Mouse (Mus musculus): Measurements from ENCODE around the gene Map6. TPM values are rescaled to one million over a fixed set of nuclear protein-coding genes. Genes with fewer than 3 reads are reported as not detected.

The Map6 gene
- polyA plus RNA-seq, 1 experiment from 2014 or later = 10.2 TPM

- Histone ChIP-seq H3K27me3 (replicated peaks; ENCODE audit: control insufficient read depth, insufficient read depth, low read length) (no peaks in the 10 kb centered on the region), H3K4me3 (ENCODE audit: low read depth, low read length) (peak overlapping the region; percentile 7), H3K4me1 (ENCODE audit: control insufficient read depth, insufficient read depth, low read length) (peaks cover 48% of the 10 kb centered on the region), H3K9me3 (ENCODE audit: control insufficient read depth, low read length) (no peaks in the 10 kb centered on the region), H3K36me3 (ENCODE audit: control insufficient read depth, insufficient read depth, low read length) (no peaks in the 10 kb centered on the region), H3K27ac (replicated peaks; ENCODE audit: low read depth, low read length) (peak overlapping the region; percentile 96), H3K9ac (ENCODE audit: low read depth, low read length) (peak overlapping the region; percentile 54), H3K4me2 (ENCODE audit: low read depth, low read length) (peak overlapping the region; percentile 47)
- 24% methylated on average over 8 of the region's 9 CpGs for WGBS
- DNase-seq (ENCODE audit: low spot score) = peak; percentile 80
- no peak for ATAC-seq (ENCODE audit: low read depth)
These were observed 89.1 kb downstream of the Map6 start for GRCm38 (mm10) chr7:99356244-99356930.

DNA sequence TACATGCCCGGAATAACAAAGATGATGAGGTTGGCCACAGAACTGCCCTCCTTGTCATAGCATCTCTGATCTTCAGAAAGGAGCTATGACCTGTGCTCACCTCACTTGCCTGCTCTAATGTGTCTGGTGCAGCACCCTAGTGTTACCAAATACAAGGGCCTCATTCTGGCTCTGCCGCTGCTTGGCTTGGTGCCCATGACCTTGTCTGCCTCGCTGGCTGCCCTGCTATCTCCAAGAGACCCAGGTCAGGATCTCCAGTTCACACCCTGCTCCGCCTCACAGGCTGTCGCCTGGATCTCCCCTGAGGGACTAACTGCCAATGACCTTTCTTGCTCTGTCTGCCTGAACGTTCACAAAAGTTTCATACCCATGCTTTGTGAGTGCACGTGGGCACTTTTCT, 90.0 kb downstream of the Map6 start:
- WGBS = 56% methylated on average over 7 of the region's 7 CpGs
- H3K27ac ChIP-seq (replicated peaks; ENCODE audit: low read depth, low read length) = peak overlapping the region; percentile 96
- H3K4me3 ChIP-seq (ENCODE audit: low read depth, low read length) = no peak overlapping the region
- H3K36me3 ChIP-seq (ENCODE audit: control insufficient read depth, insufficient read depth, low read length) = no peaks in the 10 kb centered on the region
- peak overlapping the region; percentile 47 for H3K4me2 ChIP-seq (ENCODE audit: low read depth, low read length)
- H3K27me3 ChIP-seq (replicated peaks; ENCODE audit: control insufficient read depth, insufficient read depth, low read length) = no peaks in the 10 kb centered on the region
- peak overlapping the region; percentile 23; the same call in 1 of the 2 replicates for H3K9ac ChIP-seq (ENCODE audit: low read depth, low read length)
- DNase-seq (ENCODE audit: low spot score) (no peak), ATAC-seq (ENCODE audit: low read depth) (no peak)
- H3K9me3 ChIP-seq (ENCODE audit: control insufficient read depth, low read length) = no peaks in the 10 kb centered on the region
- peaks cover 49% of the 10 kb centered on the region for H3K4me1 ChIP-seq (ENCODE audit: control insufficient read depth, insufficient read depth, low read length)

GRCm38 (mm10) chr7:99358371-99358770, 91.1 kb downstream of the Map6 start:
- Histone ChIP-seq H3K36me3 (ENCODE audit: control insufficient read depth, insufficient read depth, low read length) (no peaks in the 10 kb centered on the region), H3K4me1 (ENCODE audit: control insufficient read depth, insufficient read depth, low read length) (peaks cover 47% of the 10 kb centered on the region), H3K4me3 (ENCODE audit: low read depth, low read length) (no peak overlapping the region), H3K4me2 (ENCODE audit: low read depth, low read length) (no peak overlapping the region), H3K27me3 (replicated peaks; ENCODE audit: control insufficient read depth, insufficient read depth, low read length) (no peaks in the 10 kb centered on the region), H3K9me3 (ENCODE audit: control insufficient read depth, low read length) (no peaks in the 10 kb centered on the region), H3K9ac (ENCODE audit: low read depth, low read length) (no peak overlapping the region), H3K27ac (replicated peaks; ENCODE audit: low read depth, low read length) (no peak overlapping the region)
- 80% methylated on average over 8 of the region's 8 CpGs for WGBS
- no peak for DNase-seq (ENCODE audit: low spot score)
- no peak for ATAC-seq (ENCODE audit: low read depth)

DNA sequence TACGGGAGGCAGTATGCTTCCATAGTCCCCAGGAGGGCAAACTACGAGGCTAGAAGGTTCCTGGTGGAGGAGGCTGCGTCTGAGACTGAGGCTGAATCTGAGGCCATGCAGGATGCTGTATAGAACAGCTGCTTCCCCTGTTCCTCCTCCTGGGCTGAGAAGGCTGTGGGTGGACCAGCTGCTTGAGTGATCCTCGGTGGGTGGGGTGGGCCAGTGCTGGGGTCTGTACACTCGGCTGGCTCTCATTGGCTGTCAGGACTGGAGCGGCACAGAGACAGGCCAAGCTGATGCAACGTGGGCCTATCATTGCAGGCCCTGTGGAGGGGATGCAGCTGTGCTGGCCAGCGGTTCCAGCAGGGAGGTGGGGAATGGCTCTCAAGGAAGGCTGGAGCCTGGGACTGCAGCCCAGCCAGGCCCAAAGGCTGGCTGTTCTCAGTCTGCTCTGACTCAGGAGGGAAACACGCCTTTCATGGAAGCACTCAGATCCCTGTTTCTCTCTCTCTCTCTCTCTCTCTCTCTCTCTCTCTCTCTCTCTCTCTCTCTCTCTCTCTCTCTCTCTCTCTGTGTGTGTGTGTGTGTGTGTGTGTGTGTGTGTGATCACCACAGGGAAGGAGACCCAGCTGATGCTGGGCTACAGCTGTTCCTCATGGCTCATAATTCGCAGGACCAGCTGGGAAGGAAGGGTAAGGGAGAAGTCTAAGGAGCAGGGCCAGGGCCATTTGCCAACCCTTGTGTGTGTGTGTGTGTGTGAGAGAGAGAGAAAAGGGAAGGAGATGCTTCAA, 93.0 kb downstream of the Map6 start:
- WGBS = 3% methylated on average over 7 of the region's 10 CpGs
- H3K27ac ChIP-seq (replicated peaks; ENCODE audit: low read depth, low read length) = peak overlapping the region; percentile 97
- ATAC-seq (ENCODE audit: low read depth) (peak; percentile 99), DNase-seq (ENCODE audit: low spot score) (peak; percentile 99)
- peak overlapping the region; percentile 47 for H3K4me2 ChIP-seq (ENCODE audit: low read depth, low read length)
- no peaks in the 10 kb centered on the region for H3K27me3 ChIP-seq (replicated peaks; ENCODE audit: control insufficient read depth, insufficient read depth, low read length)
- no peaks in the 10 kb centered on the region for H3K36me3 ChIP-seq (ENCODE audit: control insufficient read depth, insufficient read depth, low read length)
- H3K9ac ChIP-seq (ENCODE audit: low read depth, low read length) = peak overlapping the region; percentile 56
- peaks cover 37% of the 10 kb centered on the region for H3K4me1 ChIP-seq (ENCODE audit: control insufficient read depth, insufficient read depth, low read length)
- H3K9me3 ChIP-seq (ENCODE audit: control insufficient read depth, low read length) = no peaks in the 10 kb centered on the region
- peak overlapping the region; percentile 14; the same call in 1 of the 2 replicates for H3K4me3 ChIP-seq (ENCODE audit: low read depth, low read length)

- Histone ChIP-seq H3K4me2 (ENCODE audit: low read depth, low read length) (peak overlapping the region; percentile 47), H3K9ac (ENCODE audit: low read depth, low read length) (peak overlapping the region; percentile 56), H3K9me3 (ENCODE audit: control insufficient read depth, low read length) (no peaks in the 10 kb centered on the region), H3K4me1 (ENCODE audit: control insufficient read depth, insufficient read depth, low read length) (peaks cover 33% of the 10 kb centered on the region), H3K4me3 (ENCODE audit: low read depth, low read length) (peak overlapping the region; percentile 14; the same call in 1 of the 2 replicates), H3K36me3 (ENCODE audit: control insufficient read depth, insufficient read depth, low read length) (no peaks in the 10 kb centered on the region), H3K27ac (replicated peaks; ENCODE audit: low read depth, low read length) (peak overlapping the region; percentile 97), H3K27me3 (replicated peaks; ENCODE audit: control insufficient read depth, insufficient read depth, low read length) (no peaks in the 10 kb centered on the region)
- 11% methylated on average over 8 of the region's 8 CpGs for WGBS
- DNase-seq (ENCODE audit: low spot score) (no peak), ATAC-seq (ENCODE audit: low read depth) (no peak)
These were observed 93.7 kb downstream of the Map6 start for GRCm38 (mm10) chr7:99360803-99361414.

DNA sequence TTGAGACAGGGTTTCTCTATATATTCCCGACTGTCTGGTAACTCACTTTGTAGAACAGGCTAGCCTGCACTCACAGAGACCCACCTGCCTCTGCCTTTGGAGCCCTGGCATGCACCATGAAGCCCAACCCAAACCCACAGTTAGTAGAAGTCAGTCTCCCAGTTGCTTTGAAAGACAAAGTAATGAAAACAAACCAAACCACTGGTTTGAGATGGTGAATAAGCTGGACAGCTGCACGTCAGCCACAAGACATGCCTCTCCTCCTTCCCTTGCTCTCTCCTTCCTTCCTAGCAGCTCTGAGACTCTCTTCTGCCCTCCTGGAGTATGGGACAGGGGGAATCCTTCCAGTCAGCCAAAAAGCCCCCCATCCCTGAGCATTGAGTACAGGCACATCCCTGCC, 94.9 kb downstream of the Map6 start:
- WGBS = 84% methylated on average over 2 of the region's 2 CpGs
- ATAC-seq (ENCODE audit: low read depth) = no peak
- H3K36me3 ChIP-seq (ENCODE audit: control insufficient read depth, insufficient read depth, low read length) = no peaks in the 10 kb centered on the region
- no peak overlapping the region for H3K9ac ChIP-seq (ENCODE audit: low read depth, low read length)
- H3K4me2 ChIP-seq (ENCODE audit: low read depth, low read length) = no peak overlapping the region
- no peak overlapping the region for H3K4me3 ChIP-seq (ENCODE audit: low read depth, low read length)
- H3K27me3 ChIP-seq (replicated peaks; ENCODE audit: control insufficient read depth, insufficient read depth, low read length) = no peaks in the 10 kb centered on the region
- no peak overlapping the region for H3K27ac ChIP-seq (replicated peaks; ENCODE audit: low read depth, low read length)
- H3K9me3 ChIP-seq (ENCODE audit: control insufficient read depth, low read length) = no peaks in the 10 kb centered on the region
- peaks cover 21% of the 10 kb centered on the region for H3K4me1 ChIP-seq (ENCODE audit: control insufficient read depth, insufficient read depth, low read length)
- DNase-seq (ENCODE audit: low spot score) = no peak

DNA sequence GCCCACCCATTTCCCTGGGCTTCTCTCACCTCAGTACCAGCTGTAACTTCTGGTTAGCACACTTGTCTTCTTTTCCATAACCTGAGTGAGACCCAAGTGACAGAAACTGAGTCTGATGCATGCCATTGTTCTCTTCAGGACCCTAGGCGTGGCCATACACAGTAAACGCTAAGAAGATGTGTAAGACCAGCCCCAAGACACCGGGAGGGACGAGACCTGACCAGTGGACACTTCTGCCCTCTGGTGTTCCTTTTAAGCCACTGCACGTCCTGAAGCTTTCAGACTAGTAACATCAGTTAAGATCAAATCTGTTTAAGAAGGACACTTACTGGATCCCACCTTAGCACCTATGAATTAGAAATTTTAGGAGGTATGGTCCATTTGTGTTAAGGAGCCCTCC, 97.8 kb downstream of the Map6 start:
- no peaks in the 10 kb centered on the region for H3K27me3 ChIP-seq (replicated peaks; ENCODE audit: control insufficient read depth, insufficient read depth, low read length)
- H3K27ac ChIP-seq (replicated peaks; ENCODE audit: low read depth, low read length) = 0 out of 2 replicates have a peak overlapping the region, but pooled peaks have one; percentile 15
- H3K36me3 ChIP-seq (ENCODE audit: control insufficient read depth, insufficient read depth, low read length) = no peaks in the 10 kb centered on the region
- no peak for ATAC-seq (ENCODE audit: low read depth)
- H3K9me3 ChIP-seq (ENCODE audit: control insufficient read depth, low read length) = no peaks in the 10 kb centered on the region
- H3K4me3 ChIP-seq (ENCODE audit: low read depth, low read length) = no peak overlapping the region
- 3% methylated on average over 5 of the region's 5 CpGs for WGBS
- H3K9ac ChIP-seq (ENCODE audit: low read depth, low read length) = no peak overlapping the region
- H3K4me1 ChIP-seq (ENCODE audit: control insufficient read depth, insufficient read depth, low read length) = peaks cover 10% of the 10 kb centered on the region
- peak; percentile 90 for DNase-seq (ENCODE audit: low spot score)
- peak overlapping the region; percentile 14; the same call in 1 of the 2 replicates for H3K4me2 ChIP-seq (ENCODE audit: low read depth, low read length)

DNA sequence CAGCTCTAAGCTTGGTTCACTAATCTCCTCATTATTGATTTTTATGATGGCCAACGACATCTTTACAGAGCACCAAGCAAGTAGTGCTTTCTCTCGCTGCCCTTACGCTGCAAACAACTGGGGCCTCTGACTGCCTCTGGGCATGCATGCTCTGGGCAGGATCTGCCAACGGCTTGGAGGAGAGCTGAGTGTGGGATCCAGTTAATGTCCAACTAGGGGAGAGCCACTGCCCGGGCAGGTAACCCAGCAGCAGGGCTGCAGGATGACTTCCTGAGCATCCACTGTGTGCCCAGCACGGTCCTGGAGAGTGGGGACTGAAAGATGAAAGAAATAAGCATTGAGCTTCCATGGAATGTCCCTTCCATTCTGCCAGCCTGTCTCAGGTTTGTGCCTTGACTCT, 99.5 kb downstream of the Map6 start:
- no peak overlapping the region for H3K4me2 ChIP-seq (ENCODE audit: low read depth, low read length)
- H3K9ac ChIP-seq (ENCODE audit: low read depth, low read length) = no peak overlapping the region
- H3K36me3 ChIP-seq (ENCODE audit: control insufficient read depth, insufficient read depth, low read length) = no peaks in the 10 kb centered on the region
- H3K4me3 ChIP-seq (ENCODE audit: low read depth, low read length) = no peak overlapping the region
- ATAC-seq (ENCODE audit: low read depth) = no peak
- no peak for DNase-seq (ENCODE audit: low spot score)
- no peaks in the 10 kb centered on the region for H3K4me1 ChIP-seq (ENCODE audit: control insufficient read depth, insufficient read depth, low read length)
- 67% methylated on average over 6 of the region's 6 CpGs for WGBS
- no peaks in the 10 kb centered on the region for H3K9me3 ChIP-seq (ENCODE audit: control insufficient read depth, low read length)
- H3K27me3 ChIP-seq (replicated peaks; ENCODE audit: control insufficient read depth, insufficient read depth, low read length) = no peaks in the 10 kb centered on the region
- no peak overlapping the region for H3K27ac ChIP-seq (replicated peaks; ENCODE audit: low read depth, low read length)

Data from embryonic facial prominence, embryonic 14.5 days (tissue).